Mouse (Mus musculus) small intestine, adult 2 months (tissue): ENCODE measurements around the gene Rreb1.

Source experiments
- CTCF ChIP-seq: fragments of 200-500 bp; IDR thresholded peaks from 2 replicates; pipeline ENCODE4 v1.5.1; 2012; ENCODE audit warnings: low read depth, mild to moderate bottlenecking, control low read depth, inconsistent platforms, low read length, moderate library complexity, mixed read lengths; ENCODE audit not compliant: insufficient replicate concordance, insufficient read length; ENCODE audit errors: extremely low read depth
- POLR2A ChIP-seq: fragments of 200-500 bp; IDR thresholded peaks from 2 replicates; pipeline ENCODE4 v1.6.1; 2012; ENCODE audit warnings: low read depth, mild to moderate bottlenecking, control low read depth, inconsistent platforms, low read length, moderate library complexity

DNA sequence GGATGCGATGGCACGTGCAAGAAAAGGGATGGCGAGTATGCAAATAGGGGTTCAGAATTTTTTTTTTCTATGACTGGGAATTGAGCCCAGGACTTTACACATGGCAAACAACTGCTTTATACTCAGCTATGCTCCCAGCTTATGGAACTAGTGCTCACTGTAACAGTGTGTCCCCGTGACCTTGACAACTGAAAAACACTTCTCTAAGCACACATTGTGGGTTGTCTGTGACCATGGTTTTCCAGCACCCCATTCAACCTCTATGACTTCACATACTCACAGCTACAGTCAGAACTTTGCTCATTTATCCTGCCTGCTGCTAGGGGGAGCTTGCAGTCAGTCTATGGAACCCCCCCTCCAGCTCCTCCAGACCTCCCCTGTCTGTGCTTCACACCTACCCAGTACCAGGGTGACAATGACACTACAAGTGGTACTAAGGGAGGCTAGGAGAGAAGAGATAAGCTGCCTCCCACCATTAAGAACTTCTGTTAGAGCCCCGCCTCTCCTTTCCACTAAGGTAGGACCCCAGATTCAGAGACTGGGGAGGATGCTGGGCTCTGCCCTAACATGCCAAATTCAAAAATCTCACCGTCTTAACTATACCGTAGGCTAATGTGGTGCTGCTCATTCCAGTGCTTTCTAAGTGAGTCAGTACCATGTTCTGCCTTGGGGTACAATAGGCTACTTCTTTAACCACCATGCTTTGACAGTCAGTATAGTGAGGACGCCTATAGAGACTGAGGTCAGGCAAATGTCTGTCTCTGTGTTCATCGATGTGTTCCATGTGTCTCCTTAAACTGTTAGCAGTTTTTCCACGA is 145.7 kb downstream of the Rreb1 start:
- TF ChIP-seq CTCF (no peak), POLR2A (no peak)
